Mouse (Mus musculus) heart, adult 18-20 months (tissue): ENCODE data around the gene Fas. TPM values are rescaled to one million over a fixed set of nuclear protein-coding genes. Genes with fewer than 3 reads are reported as not detected.
A peak's percentile ranks its signal among the peaks of the same experiment; 100 is the strongest.

Experiments used
- DNase-seq, 2 experiments: peaks; one replicate each; pipeline ENCODE4 v3.0.0; 2021 to 2022; ENCODE audit warnings: mixed read lengths in 1 of 2
- total RNA-seq, 2 experiments: library from RNA; stranded (reverse); gene quantifications; 2 replicates each; pipeline ENCODE4 v1.2.3; 2021

The Fas gene
- total RNA-seq, 2 experiments from 2014 or later = 13.9 to 18.8 TPM

- DNase-seq = peak; percentile 42 to 62
These were observed 6.9 kb upstream of the Fas start for GRCm38 (mm10) chr19:34283614-34284013.

- peak; percentile 47 to 79 for DNase-seq
These were observed 6.1 kb upstream of the Fas start for GRCm38 (mm10) chr19:34284383-34284782.

GRCm38 (mm10) chr19:34284826-34285225 is 5.6 kb upstream of the Fas start:
- no peak for DNase-seq

GRCm38 (mm10) chr19:34287221-34287620 is 3.2 kb upstream of the Fas start:
- DNase-seq = no peak

GRCm38 (mm10) chr19:34287656-34288415 is 2.6 kb upstream of the Fas start:
- DNase-seq = no peak

- DNase-seq = no peak
These were observed 1.8 kb upstream of the Fas start for GRCm38 (mm10) chr19:34288696-34289095.

- peak; percentile 53 to 62 for DNase-seq
These were observed 441 bp downstream of the Fas start for GRCm38 (mm10) chr19:34290872-34291341.

- no peak for DNase-seq
These were observed 913 bp downstream of the Fas start for GRCm38 (mm10) chr19:34291379-34291778.

- no peak for DNase-seq
These were observed 1.5 kb downstream of the Fas start for GRCm38 (mm10) chr19:34291956-34292355.

GRCm38 (mm10) chr19:34292701-34293100 is 2.2 kb downstream of the Fas start:
- DNase-seq = no peak

- no peak for DNase-seq
These were observed 3.0 kb downstream of the Fas start for GRCm38 (mm10) chr19:34293376-34293947.

GRCm38 (mm10) chr19:34295442-34295841 is 5.0 kb downstream of the Fas start:
- no peak for DNase-seq

- DNase-seq = no peak
These were observed 8.1 kb downstream of the Fas start for GRCm38 (mm10) chr19:34298531-34298930.

- DNase-seq = no peak
These were observed 8.8 kb downstream of the Fas start for GRCm38 (mm10) chr19:34299229-34299628.

GRCm38 (mm10) chr19:34300430-34300829 is 10.0 kb downstream of the Fas start:
- DNase-seq = no peak

GRCm38 (mm10) chr19:34304917-34305316 is 14.5 kb downstream of the Fas start:
- DNase-seq = no peak

- no peak for DNase-seq
These were observed 16.3 kb downstream of the Fas start for GRCm38 (mm10) chr19:34306794-34307193.

- no peak for DNase-seq
These were observed 21.8 kb downstream of the Fas start for GRCm38 (mm10) chr19:34312151-34312728.

- peak; percentile 19 to 66 for DNase-seq
These were observed 37.6 kb downstream of the Fas start for GRCm38 (mm10) chr19:34328051-34328450.

- peak; percentile 75 to 86 for DNase-seq
These were observed 43.8 kb downstream of the Fas start for GRCm38 (mm10) chr19:34334300-34334699.

GRCm38 (mm10) chr19:34344702-34345101 is 54.2 kb downstream of the Fas start:
- DNase-seq = no peak

GRCm38 (mm10) chr19:34345616-34346267 is 55.3 kb downstream of the Fas start:
- DNase-seq = peak; percentile 37 to 42

GRCm38 (mm10) chr19:34353291-34353805 is 62.9 kb downstream of the Fas start:
- no peak for DNase-seq
